Mouse (Mus musculus) neutrophil, adult 5-6 weeks (primary cell): ENCODE results near the gene Rell1. TPM values are rescaled to one million over a fixed set of nuclear protein-coding genes. Genes with fewer than 3 reads are reported as not detected.
"Not testable (repeated sequence)": the region's sequence is repeated elsewhere in the genome, so short reads cannot be mapped to it uniquely, and the experiment has no call there.

ENCODE experiments used
- ATAC-seq: fragments of 151-379, 151-347 bp; 2 replicates; pipeline ENCODE4 v1.8.0; 2017; ENCODE audit warnings: mild to moderate bottlenecking, moderate TSS enrichment; ENCODE audit not compliant: insufficient number of reproducible peaks, poor library complexity, low FRiP score, severe bottlenecking; ENCODE audit errors: extremely low read depth
- total RNA-seq: library from RNA; stranded (forward); fragments of 200-1000 nt; gene quantifications from 2 replicates; pipeline ENCODE4 v1.2.3, GENCODE M21; 2017

Rell1 gene
- total RNA-seq, 1 experiment from 2014 or later, result 40.7 TPM

GRCm38 (mm10) chr5:63907513-63907912, 61.2 kb downstream of the Rell1 start:
- ATAC-seq, result no peak

DNA sequence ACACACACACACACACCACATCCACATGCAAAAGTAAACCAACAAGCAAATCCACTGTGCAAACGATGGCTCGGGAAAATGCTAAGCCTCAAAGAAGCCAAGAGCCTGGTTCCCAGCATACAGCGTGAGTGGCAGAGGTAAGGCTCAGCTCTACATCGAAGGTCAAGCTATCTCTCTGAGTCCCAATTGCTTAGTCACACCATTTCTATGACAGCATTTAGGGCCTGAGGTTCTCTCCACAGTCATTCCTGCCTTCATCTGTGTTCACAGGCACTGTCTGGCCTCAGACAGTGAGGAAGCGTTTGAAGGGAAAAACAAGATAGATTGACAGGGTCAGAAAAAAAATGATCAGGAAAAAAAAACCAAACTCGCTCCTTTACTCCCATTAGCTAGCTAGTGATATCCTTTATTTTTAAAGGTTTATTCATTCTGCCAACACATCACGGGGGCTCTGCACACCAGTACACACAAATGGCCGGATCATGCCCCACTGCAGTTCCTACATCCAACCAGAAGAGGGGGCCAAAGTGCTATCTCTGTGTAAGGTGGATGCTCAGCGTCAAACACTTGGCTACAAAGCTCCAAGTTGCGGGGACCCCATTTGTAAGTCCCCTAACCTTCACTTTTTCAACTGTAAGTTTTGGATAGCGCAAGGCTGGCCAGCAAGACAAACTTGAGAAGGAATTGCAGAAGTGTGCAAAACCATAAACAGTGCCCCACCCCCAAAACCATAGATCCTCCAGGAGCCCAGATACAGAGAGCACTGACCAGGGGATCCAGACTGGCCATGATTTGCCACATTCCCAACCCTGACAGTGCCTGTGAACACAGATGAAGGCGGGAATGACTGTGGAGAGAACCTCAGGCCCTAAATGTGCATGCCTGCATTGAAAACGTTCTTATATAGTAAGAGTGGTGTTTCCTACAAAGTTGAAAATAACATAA, 62.3 kb downstream of the Rell1 start:
- ATAC-seq, result peak; percentile 89

DNA sequence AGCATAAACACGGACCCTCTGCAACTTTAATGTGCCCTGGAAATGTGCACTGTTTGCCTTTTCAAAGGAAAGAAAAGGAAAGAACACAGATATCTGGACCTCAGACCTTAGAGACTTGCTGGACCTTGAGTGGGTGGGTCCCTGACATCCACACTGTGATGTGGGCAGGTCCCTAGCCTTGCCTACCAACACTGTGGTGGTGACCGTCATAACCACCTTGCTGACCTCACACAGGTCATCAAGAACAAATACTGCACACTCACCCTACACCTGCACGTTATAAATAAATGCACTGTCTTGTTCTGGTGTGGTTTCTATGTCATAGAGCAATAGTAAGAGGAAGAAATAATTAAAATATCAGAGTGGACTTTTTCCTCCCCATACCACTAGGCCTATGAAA, 65.4 kb downstream of the Rell1 start:
- no peak for ATAC-seq

GRCm38 (mm10) chr5:63897820-63898110, 70.9 kb downstream of the Rell1 start:
- ATAC-seq, result no peak

GRCm38 (mm10) chr5:63897001-63897819, 71.5 kb downstream of the Rell1 start:
- not testable (repeated sequence) for ATAC-seq

DNA sequence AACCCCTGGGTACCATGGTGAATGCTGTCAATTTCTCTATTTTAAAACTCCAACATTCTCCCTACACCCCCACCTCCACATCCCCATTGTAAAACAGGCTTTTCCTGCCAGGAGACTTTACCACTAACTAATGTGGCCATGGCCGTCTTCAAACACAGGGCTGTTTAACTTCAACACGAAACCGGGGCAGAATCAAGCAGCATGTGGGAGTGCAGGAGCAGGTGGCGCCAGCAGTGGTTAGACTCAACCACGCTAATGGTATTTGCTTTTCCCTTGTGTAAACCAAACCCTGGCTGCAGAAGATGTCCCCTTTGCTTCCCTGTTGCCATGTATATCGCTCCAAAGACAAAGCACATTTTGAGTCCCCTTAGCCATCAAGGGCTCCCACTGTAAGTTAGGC, 76.8 kb downstream of the Rell1 start:
- ATAC-seq, result no peak

DNA sequence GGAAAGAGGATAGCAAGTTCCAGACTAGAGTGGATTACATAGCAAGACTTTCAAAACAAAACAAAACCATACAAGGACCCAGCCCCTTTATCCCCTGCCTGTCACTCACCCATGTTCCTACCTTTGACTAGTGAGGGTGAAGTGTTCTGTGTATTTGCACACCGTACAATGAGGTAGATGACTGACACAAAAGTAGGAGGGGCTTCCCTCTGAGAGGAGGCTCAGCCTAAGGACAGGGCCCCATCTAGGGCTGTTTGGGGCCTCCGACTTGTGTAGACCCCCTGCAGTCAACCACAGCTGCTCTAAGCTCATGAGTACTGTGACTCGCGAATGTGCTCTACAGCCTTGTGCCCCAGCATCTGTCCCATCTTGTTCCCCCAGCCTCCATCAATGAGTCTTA, 77.5 kb downstream of the Rell1 start:
- no peak for ATAC-seq

GRCm38 (mm10) chr5:63887111-63887510, 81.6 kb downstream of the Rell1 start:
- no peak for ATAC-seq

- ATAC-seq, result peak; percentile 77
Observed at GRCm38 (mm10) chr5:63886709-63887108, 82.0 kb downstream of the Rell1 start.

DNA sequence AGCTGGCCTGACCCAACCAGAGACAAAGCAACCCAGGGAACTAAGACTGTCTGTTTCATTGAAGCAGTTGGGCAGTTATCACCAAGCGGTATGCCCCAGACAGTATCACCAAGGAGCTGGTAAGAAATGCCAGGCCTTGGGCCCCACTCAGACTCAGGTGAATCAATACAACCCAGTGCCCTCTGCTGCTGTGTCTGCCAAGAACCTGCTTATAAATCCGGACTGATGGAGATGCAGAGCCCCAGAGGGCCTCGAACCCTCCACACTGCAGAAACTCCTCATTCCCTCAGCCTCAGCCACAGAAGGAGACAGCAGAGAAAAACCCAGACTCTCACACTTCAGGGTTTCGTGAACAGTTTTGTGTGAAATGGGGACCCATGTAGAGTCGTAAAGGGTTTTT, 82.4 kb downstream of the Rell1 start:
- no peak for ATAC-seq

- ATAC-seq, result no peak
Observed at GRCm38 (mm10) chr5:63879026-63879425, 89.7 kb downstream of the Rell1 start.

- ATAC-seq, result no peak
Observed at GRCm38 (mm10) chr5:63876081-63876480, 92.6 kb downstream of the Rell1 start.

GRCm38 (mm10) chr5:63874880-63875279, 93.8 kb downstream of the Rell1 start:
- ATAC-seq, result peak; percentile 88

- ATAC-seq, result no peak
Observed at GRCm38 (mm10) chr5:63872176-63872932, 96.3 kb downstream of the Rell1 start.

DNA sequence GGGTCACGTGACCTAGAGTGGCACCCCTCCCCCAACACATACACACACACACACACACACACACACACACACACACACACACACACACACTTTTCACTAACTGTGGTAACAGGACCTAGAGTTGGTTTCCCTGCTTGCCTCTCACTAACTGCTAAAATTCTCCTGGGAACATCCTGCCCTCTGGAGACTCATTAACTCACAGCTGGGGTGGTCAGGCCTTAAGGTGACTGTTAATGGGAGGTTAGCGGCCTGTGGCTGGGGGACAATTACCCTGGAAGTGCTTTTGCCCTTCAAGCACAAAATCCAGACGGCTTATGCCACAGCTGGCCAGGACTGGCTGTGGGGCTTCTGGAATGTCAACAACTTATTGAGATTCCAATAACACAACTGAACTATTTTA, 101.3 kb downstream of the Rell1 start:
- ATAC-seq, result no peak

GRCm38 (mm10) chr5:63858901-63859300, 109.8 kb downstream of the Rell1 start:
- 0 out of 2 replicates have a peak, but pooled peaks have one; percentile 44 for ATAC-seq
